Mouse (Mus musculus) cerebellum, adult (tissue): ENCODE measurements around the gene Morn5.

Source experiments
- ATAC-seq: cut with Nextera tagmentation; 2 replicates; pipeline ENCODE4 v1.9.2; 2017; ENCODE audit warnings: mild to moderate bottlenecking, moderate library complexity, mixed read lengths; ENCODE audit not compliant: insufficient number of reproducible peaks, low FRiP score, low TSS enrichment

Morn5 gene

GRCm38 (mm10) chr2:36103069-36103554, 53.9 kb downstream of the Morn5 start:
- no peak for ATAC-seq

- ATAC-seq = no peak
These were observed 54.5 kb downstream of the Morn5 start for GRCm38 (mm10) chr2:36103555-36104367.

- no peak for ATAC-seq
These were observed 55.2 kb downstream of the Morn5 start for GRCm38 (mm10) chr2:36104436-36104955.

- ATAC-seq = no peak
These were observed 55.9 kb downstream of the Morn5 start, which contains the start of gene Lhx6 for GRCm38 (mm10) chr2:36104956-36105741. TSS of gene Lhx6 (minus strand) at chr2:36105408.

GRCm38 (mm10) chr2:36108615-36109014, 59.4 kb downstream of the Morn5 start:
- ATAC-seq = no peak

- no peak for ATAC-seq
These were observed 63.4 kb downstream of the Morn5 start for GRCm38 (mm10) chr2:36112632-36113031.

GRCm38 (mm10) chr2:36126795-36127429, 77.7 kb downstream of the Morn5 start:
- ATAC-seq = no peak

- ATAC-seq = no peak
These were observed 78.7 kb downstream of the Morn5 start for GRCm38 (mm10) chr2:36127973-36128372.

GRCm38 (mm10) chr2:36129051-36129450, 79.8 kb downstream of the Morn5 start:
- ATAC-seq = no peak
